Mouse (Mus musculus) ovary, adult 18-20 months (tissue): ENCODE measurements around the gene Mrpl58.

Experiments used
- DNase-seq: peaks from one replicate; pipeline ENCODE4 v3.0.0; 2022; ENCODE audit warnings: low spot score, mixed read lengths

The Mrpl58 gene

DNA sequence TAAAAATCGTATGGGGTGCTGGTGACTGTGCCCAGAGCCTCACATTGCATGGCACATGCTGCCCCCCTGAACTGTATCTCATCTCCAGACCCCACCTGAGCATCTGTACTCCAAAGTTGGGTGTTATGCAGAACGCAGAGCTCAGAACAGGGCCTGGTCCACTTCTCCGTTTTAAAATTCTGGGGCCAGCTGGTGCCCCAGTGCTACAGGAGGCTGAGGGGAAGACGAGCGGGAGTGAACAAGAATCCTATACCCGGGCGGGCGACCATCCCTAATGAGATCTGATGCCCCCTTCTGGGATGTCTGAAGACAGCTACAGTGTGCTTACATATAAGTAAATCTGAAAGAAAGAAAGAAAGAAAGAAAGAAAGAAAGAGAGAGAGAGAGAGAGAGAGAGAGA, 57.4 kb downstream of the Mrpl58 start:
- DNase-seq, result no peak

DNA sequence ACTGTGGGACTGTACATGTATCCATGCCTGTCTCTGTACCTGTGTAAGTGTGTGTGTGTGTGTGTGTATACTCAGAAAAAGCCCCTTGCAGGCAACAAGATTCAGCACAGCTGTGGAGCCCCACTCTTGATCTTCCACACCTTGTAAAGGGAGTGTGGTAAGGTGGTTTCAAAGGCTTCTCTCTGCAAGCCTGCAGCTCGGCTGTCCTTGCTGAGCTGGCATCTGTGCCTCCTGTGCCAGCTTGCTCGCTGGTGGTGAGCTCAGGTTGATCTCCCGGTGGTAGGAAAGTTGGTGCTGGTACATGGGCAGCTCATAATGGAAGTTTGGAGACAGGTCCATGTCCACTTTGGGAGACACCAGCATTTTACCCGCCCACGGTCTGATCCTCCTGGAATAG, 58.3 kb downstream of the Mrpl58 start:
- no peak for DNase-seq
